Mouse (Mus musculus) adrenal gland, postnatal 25 days (tissue): ENCODE measurements around the gene Pcsk5. TPM values are rescaled to one million over a fixed set of nuclear protein-coding genes. Genes with fewer than 3 reads are reported as not detected.

Experiments
- DNase-seq: peaks from one replicate; pipeline ENCODE4 v3.0.0; 2021; ENCODE audit warnings: mixed read lengths
- long read RNA-seq: library from polyadenylated mRNA; stranded (forward); transcript quantifications from one replicate; pipeline ENCODE4 v2.0.0, GENCODE M21; 2021
- total RNA-seq: library from RNA; stranded (reverse); gene quantifications from 2 replicates; pipeline ENCODE4 v1.2.3, GENCODE M21; 2021

Pcsk5 gene
- total RNA-seq: 185 and 217 TPM in 2 replicates
- long read RNA-seq, full-length matches to known transcripts: 159 of 244 reads
- long read RNA-seq, partial matches to known transcripts: 39 of 244 reads
- long read RNA-seq, other reads (novel, unspliced or antisense): 46 of 244 reads

DNA sequence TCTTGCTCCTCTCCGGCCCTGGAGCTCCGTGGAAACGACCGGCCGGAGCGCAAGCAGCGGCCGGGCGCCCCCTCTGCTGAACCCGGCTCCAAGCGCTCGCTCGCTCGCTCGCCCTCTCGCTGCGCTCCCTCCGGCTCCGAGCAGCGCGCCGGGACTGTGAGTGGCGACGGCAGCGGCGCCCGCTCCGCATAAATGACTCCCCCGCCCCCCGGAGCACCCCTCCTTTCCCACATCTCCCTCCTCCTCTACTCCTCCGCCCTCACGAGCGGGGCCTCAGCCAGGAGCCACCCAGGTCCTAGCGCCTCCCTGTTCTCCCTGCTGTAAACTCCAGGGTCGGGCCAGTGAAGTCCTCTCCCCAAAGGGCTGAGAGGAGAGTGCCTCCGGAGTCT is at the start of gene Pcsk5:
TSS of gene Pcsk5 (minus strand) at position 162 of the 389 bp plus-strand sequence.
- peak; percentile 93 for DNase-seq

DNA sequence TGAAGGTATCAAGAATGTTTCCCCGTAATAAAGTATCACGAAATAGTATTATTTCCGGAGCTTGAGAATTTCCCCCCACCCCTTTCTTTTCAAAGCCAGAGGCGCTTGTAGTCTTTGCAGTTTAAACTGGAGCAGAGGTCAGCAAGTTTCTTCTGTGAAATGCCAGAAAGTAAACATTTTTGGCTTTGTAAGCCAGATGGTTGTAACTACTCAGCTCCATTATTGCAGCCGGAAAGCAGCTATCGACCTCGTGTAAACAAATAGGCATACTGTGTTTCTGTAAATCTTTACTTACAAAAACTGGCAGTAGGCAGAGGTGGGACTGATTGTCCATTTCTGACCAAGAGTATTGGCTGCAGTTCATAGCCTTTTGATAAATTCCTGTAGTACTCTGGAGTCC is 38.4 kb upstream of the Pcsk5 start:
- DNase-seq: no peak

DNA sequence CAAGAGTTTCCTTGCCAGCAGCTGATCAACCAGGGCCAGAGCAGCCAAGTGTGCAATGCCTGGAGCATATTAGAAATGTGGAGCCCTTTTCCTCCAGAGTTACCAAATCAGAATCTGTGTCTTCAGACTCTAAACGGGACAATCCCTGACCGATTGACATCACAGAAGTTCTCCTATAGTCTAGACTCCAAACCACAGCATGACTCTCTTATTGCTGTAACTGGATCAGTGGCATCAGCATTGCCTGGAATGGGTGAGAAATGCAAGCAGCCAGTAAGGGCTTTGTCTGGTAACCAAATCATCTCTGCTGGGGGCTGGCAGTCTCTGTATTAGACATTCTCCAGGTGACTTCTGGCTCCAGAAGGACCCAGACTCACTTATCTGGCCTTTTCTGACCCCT is 37.0 kb upstream of the Pcsk5 start:
- DNase-seq: no peak

DNA sequence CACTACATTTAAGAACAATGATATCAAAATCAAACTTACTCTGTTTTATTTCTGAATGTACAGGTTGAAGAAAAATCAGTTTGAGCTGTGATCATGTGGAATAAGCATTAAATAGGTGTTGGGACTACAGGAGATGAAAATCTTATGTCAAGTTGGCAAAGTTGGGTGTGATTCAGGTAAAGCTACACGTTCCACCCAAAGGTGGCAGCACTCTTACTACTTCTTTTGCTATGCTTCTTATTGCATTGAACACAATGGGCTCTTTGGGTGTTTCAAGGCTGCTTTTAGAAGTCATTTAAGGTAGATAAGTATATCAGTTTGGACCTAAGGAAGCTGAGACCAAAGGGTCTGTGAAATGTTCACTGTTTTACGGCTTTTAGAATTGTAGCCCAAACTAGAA is 36.3 kb upstream of the Pcsk5 start:
- DNase-seq: no peak

DNA sequence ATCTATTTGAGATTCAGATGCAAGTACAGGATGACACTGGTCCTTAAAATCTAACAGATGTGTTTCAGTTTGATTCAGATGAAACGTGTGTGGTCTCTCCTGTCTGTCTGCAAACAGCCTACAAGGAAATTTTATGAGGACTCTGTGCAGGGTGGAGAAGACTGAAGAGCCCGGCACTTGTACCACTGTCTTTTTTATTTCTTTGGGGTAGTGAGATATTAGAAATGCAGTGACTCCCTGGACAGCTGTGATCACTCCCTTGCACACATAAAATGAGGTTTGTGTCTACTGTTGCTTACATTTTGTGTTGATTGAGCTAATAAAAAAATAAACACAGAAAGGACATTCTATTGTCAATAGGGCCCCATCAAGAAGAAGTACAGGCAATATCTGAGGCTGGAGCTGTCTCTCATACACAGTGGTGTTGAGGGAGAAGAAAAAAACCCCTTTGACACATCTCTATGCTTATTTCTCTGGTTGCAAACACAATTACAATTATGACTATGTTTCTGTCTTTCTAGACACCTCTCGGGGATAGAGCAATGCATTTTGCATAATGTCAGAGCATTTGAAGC is 29.0 kb upstream of the Pcsk5 start:
- DNase-seq: no peak

DNA sequence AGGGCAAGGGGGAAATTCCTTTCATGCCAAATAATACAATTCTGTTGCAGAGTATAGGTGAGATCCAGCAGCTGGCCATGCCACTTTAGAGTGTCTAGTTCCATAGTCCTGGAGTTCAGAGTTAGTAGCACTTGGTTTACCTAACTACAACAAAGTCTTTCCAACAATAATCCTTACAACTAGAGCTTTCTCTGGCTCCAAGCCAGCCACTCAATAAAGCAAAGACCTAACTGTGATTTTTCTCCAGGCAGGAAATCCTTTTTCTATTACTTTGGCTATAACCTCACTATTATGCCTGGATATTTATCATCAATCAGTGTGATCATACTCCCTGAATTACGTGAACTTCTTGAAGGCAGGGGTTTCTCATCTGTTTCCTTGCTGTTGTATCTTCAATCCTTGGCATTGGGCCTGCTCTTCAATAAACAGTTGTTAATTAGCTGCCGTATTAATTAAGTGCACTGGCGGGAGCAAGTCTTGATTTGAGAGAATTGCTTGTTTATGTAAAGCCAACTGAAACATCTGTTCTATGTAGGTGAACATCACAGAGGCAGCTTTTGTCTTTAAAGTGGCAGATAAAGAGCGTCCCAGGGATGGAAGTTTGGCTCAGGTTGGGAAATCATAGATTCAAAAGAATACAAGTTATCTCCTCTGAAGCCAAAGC is 23.1 kb upstream of the Pcsk5 start:
- DNase-seq: no peak

DNA sequence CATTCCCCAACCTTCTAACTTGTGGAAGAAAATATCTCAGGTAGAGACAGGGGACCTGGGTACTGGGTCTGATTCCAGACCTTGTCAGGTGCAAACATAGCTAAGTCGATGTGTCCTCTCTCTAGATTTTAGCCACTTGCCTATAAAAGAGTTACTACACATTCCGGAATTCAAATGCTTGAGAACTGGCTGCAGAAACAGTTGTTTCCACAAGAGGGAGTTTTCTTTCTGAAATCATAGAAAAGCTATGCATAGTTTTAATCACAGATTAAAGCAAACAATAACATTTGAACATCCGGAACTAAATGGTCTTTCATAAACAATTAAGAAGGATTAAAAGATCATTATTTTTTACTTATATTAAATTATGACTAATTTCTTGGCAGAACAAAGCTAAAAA is 19.3 kb upstream of the Pcsk5 start:
- no peak for DNase-seq

DNA sequence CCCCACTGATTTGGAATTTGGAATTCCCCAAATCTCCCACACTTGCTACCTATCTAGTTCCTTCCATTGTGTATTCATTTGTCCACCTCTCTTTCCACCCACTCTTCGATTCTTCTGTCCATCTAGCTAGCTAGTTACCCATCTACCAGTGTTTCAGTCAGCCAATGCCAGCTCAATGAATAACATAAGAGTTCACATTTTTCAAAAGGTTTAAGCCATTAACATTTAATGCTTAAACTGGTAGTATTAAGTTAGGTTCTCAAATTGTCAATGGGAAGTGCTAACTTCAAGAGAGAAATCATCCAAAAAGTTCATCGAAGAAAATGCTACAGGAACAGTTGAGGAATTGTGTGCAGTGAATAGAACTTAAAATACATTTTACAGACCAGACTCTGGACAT is 11.0 kb upstream of the Pcsk5 start:
- no peak for DNase-seq

DNA sequence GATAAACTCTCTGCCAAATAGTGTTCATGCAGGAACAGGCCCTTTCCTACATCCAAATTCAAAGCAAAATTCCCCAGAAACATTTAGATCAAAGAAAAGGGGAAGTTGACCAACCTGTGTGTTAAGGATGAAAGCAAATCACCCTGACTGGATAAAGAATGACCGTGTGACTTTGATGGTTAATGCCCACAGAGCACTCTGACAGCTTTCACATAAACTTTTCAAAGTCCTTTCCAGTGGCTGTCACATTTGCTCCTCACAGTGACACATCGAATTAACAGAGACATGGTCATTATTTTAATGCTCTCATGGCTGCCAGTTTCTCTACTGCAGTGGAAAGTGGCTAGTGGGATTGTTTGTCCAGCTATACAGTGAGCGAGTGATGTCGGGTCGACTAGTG is 8.5 kb upstream of the Pcsk5 start:
- DNase-seq: no peak

DNA sequence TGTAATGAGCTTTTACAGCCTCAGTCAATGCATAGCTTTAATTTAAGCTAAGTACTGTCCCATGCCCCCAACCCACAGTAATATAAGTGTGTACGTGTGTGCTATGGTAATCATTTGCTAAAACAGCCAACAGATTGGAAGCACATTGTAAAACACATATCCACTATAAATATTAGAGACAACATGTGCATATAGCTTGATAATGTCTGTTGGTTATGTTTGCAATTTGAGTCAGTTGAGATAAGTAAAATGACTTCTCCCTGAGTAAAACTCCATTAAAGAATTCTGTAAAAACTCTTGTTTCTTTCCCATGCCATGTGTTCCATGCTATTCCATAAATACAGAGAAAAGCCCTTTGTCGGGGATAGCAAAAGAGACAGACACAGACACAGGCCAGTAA is 4.2 kb upstream of the Pcsk5 start:
- DNase-seq: no peak

DNA sequence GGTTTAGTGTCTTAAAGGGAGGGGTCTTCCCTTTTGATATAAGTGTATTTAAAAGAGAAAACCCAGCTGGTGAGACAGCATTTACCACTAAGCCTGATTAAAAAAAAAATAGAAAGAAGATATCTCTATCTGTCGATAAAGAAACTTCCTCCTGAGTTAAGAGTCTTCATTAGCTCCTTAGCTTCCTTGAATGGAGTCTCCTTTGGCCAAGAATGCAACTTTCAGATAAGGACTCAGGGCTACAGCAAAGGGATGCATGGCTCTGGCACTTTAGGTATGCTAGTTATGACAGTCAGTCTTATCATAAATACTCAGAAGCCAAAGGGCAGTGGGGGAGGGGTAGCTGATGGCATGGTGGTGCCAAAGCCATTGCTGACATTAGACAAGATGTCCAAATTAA is 2.4 kb upstream of the Pcsk5 start:
- DNase-seq: no peak

DNA sequence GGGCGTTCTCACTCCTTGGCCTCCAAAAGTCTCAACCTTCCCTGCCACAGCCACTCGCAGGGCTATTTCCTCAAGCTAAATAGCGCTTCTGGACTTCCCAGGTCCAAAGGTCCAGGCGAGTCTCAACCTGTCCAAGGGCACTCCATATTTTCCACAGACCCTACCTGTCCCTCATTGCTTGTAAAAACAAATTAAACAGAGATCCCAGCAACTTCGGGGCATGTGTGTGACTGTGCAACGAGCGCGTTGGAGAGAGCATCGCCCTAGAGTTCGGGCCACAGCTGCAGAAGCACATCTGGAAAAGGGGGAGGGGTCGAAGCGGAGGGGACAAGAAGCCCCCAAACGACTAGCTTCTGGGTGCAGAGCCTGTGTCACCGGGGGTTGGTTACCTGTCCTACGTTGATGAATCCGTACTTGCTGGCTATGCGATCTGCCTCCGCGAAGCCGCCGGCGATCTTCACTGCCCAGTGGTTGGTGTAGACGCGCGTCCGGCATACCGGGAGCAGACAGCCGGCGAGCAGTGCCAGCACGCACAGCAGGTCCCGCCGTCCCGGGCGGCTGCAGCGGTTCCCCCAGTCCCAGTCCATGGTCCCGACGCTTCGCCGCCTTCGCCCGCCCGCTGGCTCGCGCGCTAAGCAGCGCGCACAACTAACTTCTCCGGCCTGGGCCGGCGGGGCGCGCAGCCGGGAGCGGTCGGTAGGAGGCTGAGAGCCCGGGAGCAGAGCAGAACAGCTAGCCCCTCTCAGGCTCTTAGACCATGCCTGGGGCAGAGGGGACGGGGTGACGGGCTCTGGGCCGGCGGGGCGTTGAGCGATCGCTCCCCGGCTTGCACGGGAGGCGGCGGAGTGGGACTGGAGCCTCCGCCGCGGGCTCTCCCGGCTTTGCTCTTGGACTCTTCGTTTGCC is 614 bp downstream of the Pcsk5 start:
- DNase-seq: peak; percentile 41

DNA sequence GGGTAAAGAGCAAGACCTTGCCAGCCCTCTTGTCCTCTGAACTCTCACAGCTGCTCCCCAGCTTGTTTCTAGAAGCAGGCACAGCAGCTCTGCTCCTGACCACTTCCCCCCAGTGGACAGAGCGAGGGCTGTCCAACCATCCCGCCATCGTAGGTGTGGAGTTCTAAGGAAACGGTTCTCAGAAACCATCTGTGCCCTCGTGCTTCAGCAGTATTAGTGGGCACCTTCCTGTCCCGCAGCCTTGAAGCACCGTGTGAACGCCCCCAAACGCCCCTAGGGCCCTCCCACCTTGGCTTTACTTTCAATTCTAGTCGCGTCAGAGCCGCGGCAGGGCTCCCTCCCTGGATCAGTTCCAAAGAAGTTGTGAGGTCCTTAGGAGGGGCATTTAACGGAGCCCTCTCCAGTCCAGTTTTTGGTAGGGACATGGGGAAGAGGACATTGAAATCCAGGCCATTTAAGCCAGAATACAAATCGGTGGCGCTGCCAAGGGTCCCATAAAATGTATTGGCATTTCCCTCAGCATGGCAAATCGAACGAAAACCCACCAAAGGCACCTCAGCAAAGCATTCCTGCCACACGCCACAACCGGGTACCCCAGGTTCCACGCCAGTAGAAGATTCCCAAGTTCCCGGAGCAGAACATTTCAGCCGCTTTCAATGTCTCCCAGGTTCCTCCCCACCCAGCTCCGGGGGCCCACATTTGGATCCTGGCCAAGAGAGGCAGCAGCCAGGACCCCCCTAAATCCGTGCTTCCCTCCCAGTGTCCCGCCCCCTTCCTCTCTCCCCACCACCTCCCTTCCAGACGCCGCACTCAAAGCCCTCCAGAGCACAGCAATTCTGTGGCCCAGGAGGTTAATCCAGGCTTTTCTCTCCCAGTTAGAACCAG is 1.5 kb downstream of the Pcsk5 start:
- peak; percentile 61 for DNase-seq

DNA sequence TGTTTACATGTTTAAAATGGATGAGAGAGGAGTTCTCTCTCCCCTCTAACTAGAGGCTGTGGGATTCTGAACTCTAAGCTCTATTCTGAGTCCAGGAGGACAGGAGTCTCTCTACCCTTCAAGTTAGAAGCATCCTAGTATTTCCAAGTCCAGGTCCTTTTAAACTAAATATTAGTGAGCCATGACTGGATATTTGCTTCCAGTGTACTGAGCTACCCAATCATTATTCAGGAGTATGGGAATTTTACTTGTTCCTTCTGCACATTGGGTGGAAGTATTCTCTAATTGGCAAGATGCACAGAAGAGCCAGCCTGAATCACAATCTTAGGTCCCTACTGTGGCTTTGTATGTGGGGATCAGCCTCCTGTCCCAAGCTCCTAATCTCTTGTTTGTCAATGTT is 2.5 kb downstream of the Pcsk5 start:
- DNase-seq: no peak

DNA sequence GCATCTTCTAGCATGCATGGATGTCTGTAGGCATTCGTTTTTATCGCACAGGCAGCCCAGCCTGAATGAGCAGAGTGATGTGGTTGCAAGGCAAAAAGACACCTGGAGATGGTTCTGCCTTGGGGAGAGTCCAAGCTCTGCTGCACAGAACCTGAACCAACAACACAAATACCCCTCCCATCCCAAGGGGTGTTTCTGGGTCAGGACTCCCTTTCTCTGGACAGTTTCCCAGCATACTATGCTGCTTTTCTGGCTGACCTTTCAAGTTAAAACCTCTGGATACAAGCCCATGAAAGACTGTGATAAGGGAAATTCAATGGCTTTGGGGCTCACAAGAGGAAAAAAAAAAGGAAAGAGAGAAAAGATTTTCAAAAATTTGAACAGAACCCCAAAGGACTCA is 6.1 kb downstream of the Pcsk5 start:
- no peak for DNase-seq

DNA sequence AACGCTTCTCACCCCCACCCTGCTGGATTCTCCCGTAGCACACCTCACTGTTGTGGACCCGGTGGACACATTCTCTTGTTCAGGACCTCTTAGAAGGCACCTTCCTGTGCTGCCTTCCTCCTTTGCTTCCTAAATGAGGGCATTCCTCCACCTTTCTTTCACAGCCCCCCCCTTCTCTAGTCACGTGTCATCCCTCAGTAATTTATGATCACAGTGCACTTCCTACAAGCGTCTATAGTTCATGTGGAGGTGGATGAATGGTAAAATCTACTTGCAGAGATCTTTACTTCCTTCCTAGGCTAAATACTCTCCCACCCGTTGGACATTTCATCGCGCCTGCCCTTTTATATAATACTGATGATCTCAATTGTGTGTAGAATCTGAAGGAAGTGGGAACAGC is 9.0 kb downstream of the Pcsk5 start:
- no peak for DNase-seq

DNA sequence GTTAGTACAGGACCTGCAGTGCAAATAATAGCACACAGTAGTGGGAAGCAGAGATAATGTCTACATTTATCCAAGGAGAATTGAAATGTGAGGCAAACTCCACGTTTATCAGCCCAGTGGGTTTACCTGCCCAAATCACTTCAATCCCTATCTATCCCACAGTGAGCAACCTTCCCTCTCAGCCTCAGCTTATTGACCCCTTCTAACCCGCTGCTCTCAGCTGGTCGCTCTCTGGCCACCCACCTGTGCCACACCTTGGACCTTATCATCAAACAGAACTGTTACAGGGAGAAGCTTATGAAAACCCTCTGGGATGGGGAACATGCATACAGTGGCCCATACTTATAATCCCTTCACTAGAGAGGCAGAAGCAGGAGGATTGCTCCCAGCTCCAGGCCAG is 10.7 kb downstream of the Pcsk5 start:
- no peak for DNase-seq

DNA sequence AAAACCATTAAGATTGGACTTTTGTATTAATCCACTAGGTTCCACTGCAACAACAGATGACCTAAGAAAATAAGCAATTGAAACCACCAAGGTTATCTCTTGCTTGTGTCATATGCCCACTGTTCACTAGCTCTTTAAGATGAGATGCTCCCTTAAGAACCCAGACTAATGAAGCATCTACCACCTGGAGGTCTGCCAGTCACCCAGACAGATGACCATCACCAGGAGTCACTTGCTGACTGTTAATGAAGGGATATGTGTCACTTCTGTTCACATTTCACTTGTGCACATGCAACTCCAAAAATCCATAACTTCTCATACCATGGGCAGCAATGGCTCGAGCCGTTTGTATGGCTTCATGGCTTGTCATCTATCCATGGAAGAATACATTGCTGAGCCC is 17.4 kb downstream of the Pcsk5 start:
- DNase-seq: no peak

DNA sequence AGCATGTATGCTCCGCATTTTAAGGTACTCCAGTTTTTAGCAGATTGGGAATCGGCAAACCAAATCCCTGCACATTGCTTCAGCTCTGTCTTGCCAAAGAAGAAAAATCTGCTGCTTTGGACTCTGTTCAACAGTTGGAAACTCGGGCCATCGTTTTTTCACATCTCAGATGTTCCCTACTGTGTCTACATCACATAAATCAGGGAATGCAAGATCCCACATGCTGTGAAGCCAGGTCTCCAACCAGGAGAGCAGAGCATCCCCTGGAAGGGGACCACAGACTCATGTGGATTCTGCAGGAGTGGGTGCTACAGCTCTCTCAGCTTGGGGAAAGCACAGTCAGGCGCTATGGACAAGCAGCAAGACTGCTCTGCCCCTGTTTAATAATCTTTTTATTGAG is 18.4 kb downstream of the Pcsk5 start:
- DNase-seq: no peak

DNA sequence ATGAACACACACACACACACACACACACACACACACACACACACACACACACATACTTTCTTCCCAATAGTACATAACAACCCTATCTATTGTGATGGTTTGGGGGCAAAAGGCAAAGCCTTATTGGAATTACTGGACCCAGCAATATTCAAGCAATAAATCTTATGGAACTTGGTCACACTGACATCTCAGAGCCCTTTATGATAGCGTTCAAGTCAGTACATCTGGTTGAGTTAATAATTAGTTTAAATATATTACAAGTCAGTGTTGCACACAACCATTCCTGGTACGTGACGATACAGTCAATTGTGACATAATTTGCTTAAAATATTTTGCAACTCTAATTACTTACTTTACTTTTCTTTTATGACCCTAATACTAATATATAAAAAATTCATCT is 22.4 kb downstream of the Pcsk5 start:
- no peak for DNase-seq

DNA sequence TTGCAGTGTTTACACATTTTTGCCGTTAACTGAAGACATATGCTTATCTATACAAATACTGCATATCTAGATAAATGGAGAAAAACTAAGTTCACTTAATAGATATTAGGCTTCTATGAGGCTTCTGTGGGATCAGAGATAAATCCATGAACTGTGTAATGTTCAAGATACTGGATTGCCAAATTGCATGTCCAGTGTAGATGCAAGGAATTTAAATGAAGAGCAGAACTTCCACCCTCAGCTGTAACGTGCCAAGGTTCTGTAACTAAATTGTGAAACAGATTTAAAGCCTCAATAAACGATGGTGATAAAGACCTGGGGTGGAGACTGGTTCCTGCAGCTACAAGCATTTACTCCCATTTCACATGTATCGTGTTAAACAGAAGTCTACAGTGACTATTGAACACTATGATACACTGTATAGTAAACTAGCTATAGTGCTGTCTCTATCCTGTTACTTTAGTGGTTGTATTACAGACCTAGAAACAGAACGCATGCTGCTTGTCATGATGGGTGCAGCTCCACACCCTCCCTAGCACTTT is 23.9 kb downstream of the Pcsk5 start:
- no peak for DNase-seq

DNA sequence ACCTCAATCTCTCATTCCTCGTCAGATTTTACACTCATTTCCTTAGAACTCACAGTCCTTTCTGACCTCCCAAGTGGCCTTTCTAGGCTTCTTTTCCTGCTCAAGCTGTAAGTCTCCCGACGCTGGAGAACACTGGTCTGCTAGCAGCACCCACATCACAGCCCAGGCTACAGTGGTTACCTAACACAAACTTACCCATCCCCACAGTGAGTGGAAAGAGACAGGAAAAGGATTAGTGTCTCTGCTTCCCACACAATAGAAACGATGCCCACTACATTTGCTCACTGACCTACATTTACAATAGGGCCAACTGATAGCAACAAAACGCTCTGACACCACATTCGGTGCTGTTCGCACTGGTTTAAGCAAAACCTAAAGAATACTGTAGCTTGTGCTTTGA is 24.8 kb downstream of the Pcsk5 start:
- DNase-seq: no peak
